In genomic region chr17:84714930-84715329, GRCm38 (mm10) we compare ENCODE assay signal across 25 mouse cellular contexts. TPM values are rescaled to one million over a fixed set of nuclear protein-coding genes. Genes with fewer than 3 reads are reported as not detected.
DNase-seq lines count a peak whose midpoint lies in the region; ATAC-seq lines count a peak whose summit lies in the region.
"Had no signal": no experiment of that assay in that cellular context is flagged by ENCODE, and none has a peak within 500 bp of the region (broad histone marks: within the 10 kb centered on the region; RNA-seq: fewer than 3 reads in every experiment).

No protein-coding gene starts in this region.

- DNase-seq in forebrain, embryonic 11.5 days (ENCODE audit: low spot score), result no peak
- no peak for DNase-seq in liver
- no peak for DNase-seq in right cerebral cortex, postnatal 25 days
- DNase-seq: adrenal gland, postnatal 10 days; cerebellum, adult 8-10 months; cerebellum, postnatal 36 days; kidney, adult 2 months; kidney, postnatal 36 days; lung, postnatal 36 days; thymus, postnatal 4 days had no signal

- peaks cover 35% of the 10 kb centered on the region for H3K4me1 ChIP-seq in forebrain, embryonic 12.5 days
- peaks cover 4% of the 10 kb centered on the region; the same call in 1 of the 2 replicates for H3K4me1 ChIP-seq in forebrain, embryonic 11.5 days (replicated peaks; ENCODE audit: control insufficient read depth, insufficient read depth, low read length)
- H3K4me1 ChIP-seq in liver, embryonic 15.5 days (replicated peaks), result peaks cover 8% of the 10 kb centered on the region; the same call in 1 of the 2 replicates
- peaks cover 5% of the 10 kb centered on the region for H3K4me1 ChIP-seq in midbrain, embryonic 16.5 days (ENCODE audit: control insufficient read depth, insufficient read depth, low read length)
- peaks cover 13% of the 10 kb centered on the region; the same call in 1 of the 2 replicates for H3K4me1 ChIP-seq in midbrain, embryonic 15.5 days
- H3K4me1 ChIP-seq: intestine, embryonic 15.5 days; limb, embryonic 13.5 days had no signal

- 53% methylated on average over 4 of the region's 4 CpGs for WGBS in forebrain, embryonic 12.5 days
- WGBS in forebrain, embryonic 11.5 days, result 66% methylated on average over 4 of the region's 4 CpGs
- 64% methylated on average over 4 of the region's 4 CpGs for WGBS in liver, embryonic 15.5 days (ENCODE audit: insufficient replicate concordance)
- 54% methylated on average over 4 of the region's 4 CpGs for whole genome bisulfite sequencing in midbrain, embryonic 16.5 days
- 50% methylated on average over 4 of the region's 4 CpGs for WGBS in midbrain, embryonic 15.5 days

- no peaks in the 10 kb centered on the region for H3K27me3 ChIP-seq in forebrain, embryonic 12.5 days
- H3K27me3 ChIP-seq in forebrain, embryonic 11.5 days (ENCODE audit: control insufficient read depth, insufficient read depth, low read length), result no peaks in the 10 kb centered on the region
- H3K27me3 ChIP-seq in liver, embryonic 15.5 days, result no peaks in the 10 kb centered on the region
- no peaks in the 10 kb centered on the region for H3K27me3 ChIP-seq in midbrain, embryonic 16.5 days (ENCODE audit: control insufficient read depth, insufficient read depth, low read depth, low read length)
- H3K27me3 ChIP-seq in midbrain, embryonic 15.5 days (replicated peaks), result 0 out of 2 replicates have a peak, but pooled peaks cover 3% of the 10 kb centered on the region
- H3K27me3 ChIP-seq: heart, embryonic 15.5 days; intestine, embryonic 15.5 days; limb, embryonic 13.5 days; Patski had no signal

- H3K9ac ChIP-seq in forebrain, embryonic 12.5 days, result no peak overlapping the region
- H3K9ac ChIP-seq in forebrain, embryonic 11.5 days (ENCODE audit: low read length), result no peak overlapping the region
- H3K9ac ChIP-seq in liver, embryonic 15.5 days, result no peak overlapping the region
- no peak overlapping the region for H3K9ac ChIP-seq in midbrain, embryonic 16.5 days (ENCODE audit: low read depth, low read length)
- H3K9ac ChIP-seq in midbrain, embryonic 15.5 days, result no peak overlapping the region
- H3K9ac ChIP-seq: heart, embryonic 15.5 days; intestine, embryonic 15.5 days; limb, embryonic 13.5 days; liver, embryonic 14.5 days; neural tube, embryonic 12.5 days had no signal

- no peak overlapping the region for H3K4me2 ChIP-seq in forebrain, embryonic 12.5 days
- no peak overlapping the region for H3K4me2 ChIP-seq in forebrain, embryonic 11.5 days (ENCODE audit: low read depth, low read length, severe bottlenecking)
- no peak overlapping the region for H3K4me2 ChIP-seq in liver, embryonic 15.5 days
- H3K4me2 ChIP-seq in midbrain, embryonic 16.5 days (ENCODE audit: low read length), result no peak overlapping the region
- no peak overlapping the region for H3K4me2 ChIP-seq in midbrain, embryonic 15.5 days
- H3K4me2 ChIP-seq: heart, embryonic 15.5 days; intestine, embryonic 15.5 days; limb, embryonic 13.5 days; midbrain, embryonic 13.5 days; neural tube, embryonic 12.5 days had no signal

- 0 out of 2 replicates have a peak, but pooled peaks cover 6% of the 10 kb centered on the region for H3K36me3 ChIP-seq in forebrain, embryonic 12.5 days (replicated peaks)
- no peaks in the 10 kb centered on the region; the same call in 1 of the 2 replicates for H3K36me3 ChIP-seq in forebrain, embryonic 11.5 days (ENCODE audit: control insufficient read depth, insufficient read depth, low read length)
- H3K36me3 ChIP-seq in liver, embryonic 15.5 days (replicated peaks), result peaks cover 45% of the 10 kb centered on the region
- peaks cover 7% of the 10 kb centered on the region; the same call in 1 of the 2 replicates for H3K36me3 ChIP-seq in midbrain, embryonic 16.5 days (ENCODE audit: control insufficient read depth, insufficient read depth, low read length)
- H3K36me3 ChIP-seq in midbrain, embryonic 15.5 days (replicated peaks), result no peaks in the 10 kb centered on the region

- ATAC-seq in forebrain, embryonic 12.5 days (ENCODE audit: low FRiP score), result 0 out of 2 replicates have a peak, but pooled peaks have one; percentile 9
- ATAC-seq in forebrain, embryonic 11.5 days (replicated peaks; ENCODE audit: low FRiP score), result no peak
- ATAC-seq in liver, embryonic 15.5 days (ENCODE audit: insufficient read depth), result 0 out of 2 replicates have a peak, but pooled peaks have one; percentile 44
- no peak for ATAC-seq in midbrain, embryonic 16.5 days
- no peak for ATAC-seq in midbrain, embryonic 15.5 days (replicated peaks)
- ATAC-seq: hindbrain, postnatal 0 days; intestine, embryonic 15.5 days; Patski had no signal

- H3K4me3 ChIP-seq in forebrain, embryonic 12.5 days (replicated peaks), result no peak overlapping the region
- no peak overlapping the region for H3K4me3 ChIP-seq in forebrain, embryonic 11.5 days (ENCODE audit: low read depth, low read length)
- H3K4me3 ChIP-seq in liver, embryonic 15.5 days (replicated peaks), result no peak overlapping the region
- H3K4me3 ChIP-seq in midbrain, embryonic 16.5 days (ENCODE audit: low read depth, low read length), result no peak overlapping the region
- H3K4me3 ChIP-seq in midbrain, embryonic 15.5 days, result no peak overlapping the region
- H3K4me3 ChIP-seq: heart, embryonic 15.5 days; intestine, embryonic 15.5 days; layer of hippocampus, adult 2 months; limb, embryonic 13.5 days; midbrain, embryonic 13.5 days; myocyte; neural tube, embryonic 12.5 days had no signal

- H3K27ac ChIP-seq in forebrain, embryonic 12.5 days, result peak overlapping the region; percentile 61; the same call in 1 of the 2 replicates
- no peak overlapping the region for H3K27ac ChIP-seq in forebrain, embryonic 11.5 days (ENCODE audit: low read depth, low read length)
- no peak overlapping the region for H3K27ac ChIP-seq in liver, embryonic 15.5 days (replicated peaks)
- H3K27ac ChIP-seq in midbrain, embryonic 16.5 days (ENCODE audit: low read length), result 0 out of 2 replicates have a peak overlapping the region, but pooled peaks have one; percentile 47
- no peak overlapping the region for H3K27ac ChIP-seq in midbrain, embryonic 15.5 days
- H3K27ac ChIP-seq: heart, embryonic 15.5 days; hindbrain, postnatal 0 days; intestine, embryonic 15.5 days; layer of hippocampus, adult 2 months; limb, embryonic 13.5 days; liver, embryonic 14.5 days; neural tube, embryonic 12.5 days had no signal

- no peaks in the 10 kb centered on the region for H3K9me3 ChIP-seq in forebrain, embryonic 12.5 days
- H3K9me3 ChIP-seq in forebrain, embryonic 11.5 days (ENCODE audit: control insufficient read depth, low read length), result no peaks in the 10 kb centered on the region
- H3K9me3 ChIP-seq in liver, embryonic 15.5 days (replicated peaks), result no peaks in the 10 kb centered on the region
- H3K9me3 ChIP-seq in midbrain, embryonic 16.5 days (replicated peaks; ENCODE audit: control insufficient read depth, low read length, poor library complexity, severe bottlenecking), result no peaks in the 10 kb centered on the region
- H3K9me3 ChIP-seq in midbrain, embryonic 15.5 days, result no peaks in the 10 kb centered on the region
- H3K9me3 ChIP-seq: heart, embryonic 15.5 days; intestine, embryonic 15.5 days; limb, embryonic 13.5 days; midbrain, embryonic 13.5 days; neural tube, embryonic 12.5 days had no signal

RNA-seq across cellular contexts. Expression of gene Abcg5, which starts 32.1 kb away (rescaled TPM):
- 2.8 and 4.2 TPM in 2 replicates for polyA plus RNA-seq in forebrain, embryonic 12.5 days (2016; fragmentation: Nextera tagmentation; extraction: Ambion mirVana)
- 5.1 and 5.9 TPM in 2 replicates for polyA plus RNA-seq in forebrain, embryonic 11.5 days (2014; fragmentation: Nextera tagmentation; extraction: Ambion mirVana)
- 0.50 and 0.56 TPM in 2 replicates for polyA plus RNA-seq in liver, embryonic 15.5 days (2015; fragmentation: Nextera tagmentation; extraction: Ambion mirVana)
- polyA plus RNA-seq in midbrain, embryonic 16.5 days (2015; fragmentation: Nextera tagmentation; extraction: Ambion mirVana), result 1.5 and 2.7 TPM in 2 replicates
- polyA plus RNA-seq in midbrain, embryonic 15.5 days (2015; fragmentation: Nextera tagmentation; extraction: Ambion mirVana), result 1.9 and 2.2 TPM in 2 replicates
- polyA plus RNA-seq: heart, embryonic 15.5 days; myocyte; Patski had no signal

RNA-seq across cellular contexts. Expression of gene Abcg8, which starts 38.8 kb away (rescaled TPM):
- polyA plus RNA-seq in forebrain, embryonic 12.5 days (2016; fragmentation: Nextera tagmentation; extraction: Ambion mirVana), result 0.05 and 0.19 TPM in 2 replicates
- polyA plus RNA-seq in forebrain, embryonic 11.5 days (2014; fragmentation: Nextera tagmentation; extraction: Ambion mirVana), result 0.17 and 0.48 TPM in 2 replicates
- polyA plus RNA-seq in liver, embryonic 15.5 days (2015; fragmentation: Nextera tagmentation; extraction: Ambion mirVana), result 0.56 and 0.59 TPM in 2 replicates
- 0.08 TPM in 1 of 2 replicates, not detected in the other for polyA plus RNA-seq in midbrain, embryonic 16.5 days (2015; fragmentation: Nextera tagmentation; extraction: Ambion mirVana)
- polyA plus RNA-seq in midbrain, embryonic 15.5 days (2015; fragmentation: Nextera tagmentation; extraction: Ambion mirVana), result 0.15 TPM in 1 of 2 replicates, not detected in the other
- polyA plus RNA-seq: heart, embryonic 15.5 days; hindbrain, postnatal 0 days; limb, embryonic 13.5 days; lung, embryonic 16.5 days; neural tube, embryonic 12.5 days had no signal

Comparison
In these comparisons a context has a peak if more than half of its experiments do, and no peak if none do; other contexts are left out.
1. ATAC-seq: peak in forebrain, embryonic 12.5 days (single experiment) and liver, embryonic 15.5 days (single experiment); none in forebrain, embryonic 11.5 days (single experiment), midbrain, embryonic 16.5 days (single experiment) and midbrain, embryonic 15.5 days (single experiment).
2. H3K27ac ChIP-seq: peak in forebrain, embryonic 12.5 days (single experiment) and midbrain, embryonic 16.5 days (single experiment); none in forebrain, embryonic 11.5 days (single experiment), liver, embryonic 15.5 days (single experiment) and midbrain, embryonic 15.5 days (single experiment).